Mouse (Mus musculus): Measurements from ENCODE around the gene Zfp57. TPM values are rescaled to one million over a fixed set of nuclear protein-coding genes. Genes with fewer than 3 reads are reported as not detected.
"Not testable (repeated sequence)": the region's sequence is repeated elsewhere in the genome, so short reads cannot be mapped to it uniquely, and the experiment has no call there.

Zfp57 gene
- polyA plus RNA-seq, 1 experiment from 2014 or later = 241 TPM

GRCm38 (mm10) chr17:36981221-36981813 is 19.6 kb upstream of the Zfp57 start, which contains the start of gene 2410137M14Rik:
TSS of gene 2410137M14Rik (minus strand) at chr17:36981237.
- H3K27me3 ChIP-seq = 0 out of 2 replicates have a peak, but pooled peaks cover 6% of the 10 kb centered on the region
- no peak within 1 kb of the TSS for H3K9ac ChIP-seq
- H3K36me3 ChIP-seq = no peaks in the 10 kb centered on the region
- H3K27ac ChIP-seq (replicated peaks) = no peak within 1 kb of the TSS
- 17% methylated on average over 18 of the region's 18 CpGs for WGBS
- no peak within 1 kb of the TSS for H3K4me3 ChIP-seq
- no peaks in the 10 kb centered on the region for H3K9me3 ChIP-seq
- ATAC-seq (ENCODE audit: low read depth) = peak; percentile 43; the same call in 1 of the 2 replicates
- peak within 1 kb of the TSS; percentile 14; the same call in 1 of the 2 replicates for H3K4me2 ChIP-seq
- 0 out of 2 replicates have a peak, but pooled peaks cover 5% of the 10 kb centered on the region for H3K4me1 ChIP-seq (replicated peaks)

DNA sequence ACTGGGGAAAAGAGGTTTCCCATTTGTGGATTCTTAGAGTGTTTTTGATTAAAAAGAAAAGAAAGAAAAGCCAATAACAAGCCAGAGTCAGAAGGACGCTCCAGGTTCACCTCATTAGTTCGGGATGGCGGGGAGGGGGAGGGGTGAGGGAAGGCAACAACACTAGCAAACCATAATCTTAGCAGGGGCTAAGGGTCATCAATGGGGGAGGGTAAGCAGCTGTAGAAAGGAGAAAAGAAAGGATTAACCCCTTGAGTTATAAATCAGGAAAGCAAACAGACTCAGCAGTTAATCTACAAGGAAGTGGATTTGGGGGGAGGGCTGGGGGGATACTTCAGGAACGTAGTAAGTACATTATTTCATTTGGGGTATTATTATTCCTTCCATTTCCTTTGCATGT is 19.1 kb upstream of the Zfp57 start:
- WGBS = 6% methylated on average over 4 of the region's 4 CpGs
- 0 out of 2 replicates have a peak overlapping the region, but pooled peaks have one; percentile 14 for H3K4me2 ChIP-seq

GRCm38 (mm10) chr17:36982253-36983155 is 18.5 kb upstream of the Zfp57 start:
- WGBS = 23% methylated on average over 5 of the region's 5 CpGs
- H3K27me3 ChIP-seq = peaks cover 9% of the 10 kb centered on the region
- no peak overlapping the region for H3K4me3 ChIP-seq
- H3K36me3 ChIP-seq = no peaks in the 10 kb centered on the region
- no peaks in the 10 kb centered on the region for H3K9me3 ChIP-seq
- H3K27ac ChIP-seq (replicated peaks) = no peak overlapping the region
- H3K4me2 ChIP-seq = no peak overlapping the region
- 0 out of 2 replicates have a peak, but pooled peaks cover 5% of the 10 kb centered on the region for H3K4me1 ChIP-seq (replicated peaks)
- H3K9ac ChIP-seq = no peak overlapping the region
- ATAC-seq (ENCODE audit: low read depth) = no peak

More for the DNA sequence above, 19.1 kb upstream of the Zfp57 start:
- ATAC-seq (ENCODE audit: low read depth) = no peak
- Histone ChIP-seq H3K4me1 (replicated peaks) (0 out of 2 replicates have a peak, but pooled peaks cover 5% of the 10 kb centered on the region), H3K27ac (replicated peaks) (no peak overlapping the region), H3K4me3 (no peak overlapping the region), H3K36me3 (no peaks in the 10 kb centered on the region), H3K9me3 (no peaks in the 10 kb centered on the region), H3K9ac (no peak overlapping the region), H3K27me3 (0 out of 2 replicates have a peak, but pooled peaks cover 6% of the 10 kb centered on the region)

- no peak overlapping the region for H3K27ac ChIP-seq (replicated peaks)
- H3K4me1 ChIP-seq (replicated peaks) = 0 out of 2 replicates have a peak, but pooled peaks cover 4% of the 10 kb centered on the region
- 10% methylated on average over 24 of the region's 24 CpGs for WGBS
- no peak overlapping the region for H3K9ac ChIP-seq
- no peak for ATAC-seq (ENCODE audit: low read depth)
- H3K36me3 ChIP-seq = no peaks in the 10 kb centered on the region
- no peaks in the 10 kb centered on the region for H3K9me3 ChIP-seq
- peaks cover 30% of the 10 kb centered on the region for H3K27me3 ChIP-seq
- H3K4me3 ChIP-seq = peak overlapping the region; percentile 16
- peak overlapping the region; percentile 36 for H3K4me2 ChIP-seq
Observed at GRCm38 (mm10) chr17:36988475-36988874, 12.5 kb upstream of the Zfp57 start.

GRCm38 (mm10) chr17:36989437-36989836 is 11.5 kb upstream of the Zfp57 start, which contains the start of gene H2-M5:
TSS of gene H2-M5 (minus strand) at chr17:36989537.
- H3K4me2 ChIP-seq = peak within 1 kb of the TSS; percentile 36
- ATAC-seq (ENCODE audit: low read depth) = no peak
- peak within 1 kb of the TSS; percentile 16 for H3K4me3 ChIP-seq
- H3K27me3 ChIP-seq = peaks cover 30% of the 10 kb centered on the region
- H3K9ac ChIP-seq = no peak within 1 kb of the TSS
- H3K36me3 ChIP-seq = no peaks in the 10 kb centered on the region
- H3K9me3 ChIP-seq = no peaks in the 10 kb centered on the region
- H3K4me1 ChIP-seq (replicated peaks) = 0 out of 2 replicates have a peak, but pooled peaks cover 4% of the 10 kb centered on the region
- no peak within 1 kb of the TSS for H3K27ac ChIP-seq (replicated peaks)
- WGBS = 26% methylated on average over 5 of the region's 5 CpGs

- not testable (repeated sequence) for H3K4me3 ChIP-seq
Observed at GRCm38 (mm10) chr17:36990630-36991029, 10.3 kb upstream of the Zfp57 start.

GRCm38 (mm10) chr17:36992336-36993104 is 8.4 kb upstream of the Zfp57 start:
- Histone ChIP-seq H3K36me3 (no peaks in the 10 kb centered on the region), H3K27me3 (peaks cover 26% of the 10 kb centered on the region), H3K9me3 (no peaks in the 10 kb centered on the region), H3K4me2 (no peak overlapping the region), H3K9ac (no peak overlapping the region), H3K4me1 (replicated peaks) (0 out of 2 replicates have a peak, but pooled peaks cover 4% of the 10 kb centered on the region), H3K4me3 (no peak overlapping the region), H3K27ac (replicated peaks) (no peak overlapping the region)
- ATAC-seq (ENCODE audit: low read depth) = no peak
- 71% methylated on average over 3 of the region's 3 CpGs for WGBS

More at GRCm38 (mm10) chr17:36990630-36991029, 10.3 kb upstream of the Zfp57 start:
- H3K27me3 ChIP-seq = peaks cover 30% of the 10 kb centered on the region
- H3K9ac ChIP-seq; H3K4me2 ChIP-seq; H3K36me3 ChIP-seq; ATAC-seq (ENCODE audit: low read depth); H3K9me3 ChIP-seq; H3K4me1 ChIP-seq (replicated peaks); H3K27ac ChIP-seq (replicated peaks): not testable (repeated sequence)
- 97% methylated on average over 6 of the region's 6 CpGs for WGBS

- Histone ChIP-seq H3K9ac (no peak overlapping the region), H3K4me1 (replicated peaks) (no peaks in the 10 kb centered on the region), H3K27me3 (peaks cover 13% of the 10 kb centered on the region), H3K36me3 (no peaks in the 10 kb centered on the region), H3K4me3 (no peak overlapping the region), H3K4me2 (no peak overlapping the region), H3K27ac (replicated peaks) (no peak overlapping the region), H3K9me3 (no peaks in the 10 kb centered on the region)
- no peak for ATAC-seq (ENCODE audit: low read depth)
- WGBS = 78% methylated on average over 4 of the region's 4 CpGs
Observed at GRCm38 (mm10) chr17:36993770-36994325, 7.1 kb upstream of the Zfp57 start.

GRCm38 (mm10) chr17:36994528-36994927 is 6.4 kb upstream of the Zfp57 start:
- Histone ChIP-seq H3K4me2 (no peak overlapping the region), H3K36me3 (no peaks in the 10 kb centered on the region), H3K9me3 (no peaks in the 10 kb centered on the region), H3K4me1 (replicated peaks) (no peaks in the 10 kb centered on the region), H3K9ac (no peak overlapping the region), H3K27me3 (peaks cover 6% of the 10 kb centered on the region), H3K4me3 (no peak overlapping the region), H3K27ac (replicated peaks) (no peak overlapping the region)
- no peak for ATAC-seq (ENCODE audit: low read depth)
- WGBS = 91% methylated on average over 2 of the region's 2 CpGs

DNA sequence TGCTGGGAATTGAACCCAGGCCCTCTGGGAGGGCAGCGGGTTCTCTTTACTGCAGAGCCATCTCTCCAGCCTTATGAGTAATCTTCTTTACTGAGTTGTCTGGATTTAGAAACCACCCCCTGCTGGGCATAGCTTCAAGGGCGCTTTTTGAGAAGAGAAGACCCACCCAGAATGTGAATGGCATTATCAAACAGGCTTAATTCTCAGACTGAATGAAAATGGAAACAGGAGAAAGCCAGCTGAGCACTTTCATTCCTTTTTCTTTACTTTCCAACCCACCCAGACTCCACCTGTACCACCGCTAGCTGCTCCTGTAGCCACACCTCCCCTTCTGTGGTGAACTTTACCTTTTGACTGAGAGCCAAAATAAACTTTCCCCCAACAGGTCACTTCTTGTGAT is 5.5 kb upstream of the Zfp57 start:
- H3K27me3 ChIP-seq = no peaks in the 10 kb centered on the region
- no peaks in the 10 kb centered on the region for H3K36me3 ChIP-seq
- no peak for ATAC-seq (ENCODE audit: low read depth)
- 71% methylated on average over 3 of the region's 3 CpGs for WGBS
- H3K4me2 ChIP-seq = no peak overlapping the region
- H3K4me3 ChIP-seq = no peak overlapping the region
- H3K9me3 ChIP-seq = no peaks in the 10 kb centered on the region
- no peak overlapping the region for H3K27ac ChIP-seq (replicated peaks)
- H3K9ac ChIP-seq = no peak overlapping the region
- no peaks in the 10 kb centered on the region for H3K4me1 ChIP-seq (replicated peaks)

DNA sequence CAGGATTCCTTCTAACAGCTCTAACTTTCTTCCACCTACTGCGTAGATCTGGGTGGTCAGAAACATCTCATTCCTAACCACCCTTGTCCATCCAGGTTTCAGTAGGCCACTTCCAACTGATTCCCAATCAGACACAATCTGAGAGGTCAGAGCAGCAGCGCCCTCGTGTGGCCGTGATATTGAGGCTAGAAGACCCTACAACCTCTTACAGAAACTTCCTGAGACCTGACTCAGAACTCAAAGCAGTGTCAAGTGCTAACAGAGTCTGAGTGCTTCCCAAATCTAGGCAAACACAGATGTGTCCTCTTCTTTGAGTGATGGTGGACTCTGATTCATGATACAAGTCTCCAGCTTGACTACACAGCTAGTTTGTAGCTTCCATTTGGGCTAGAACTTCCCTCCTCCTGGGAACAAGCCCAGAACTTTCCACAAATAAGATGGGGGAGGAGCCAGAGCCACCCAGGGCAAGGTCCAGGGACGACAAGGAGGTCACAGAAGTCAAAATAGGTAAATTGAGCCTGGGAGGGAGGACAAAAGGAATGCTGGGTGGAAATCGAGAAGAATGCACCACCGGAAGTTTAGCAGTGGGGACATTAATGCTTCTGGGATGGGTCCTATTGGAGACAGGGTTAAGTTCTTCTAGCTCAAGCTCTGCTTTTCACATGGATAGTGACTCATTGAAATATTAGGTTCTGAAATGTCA is 3.8 kb upstream of the Zfp57 start:
- Histone ChIP-seq H3K4me3 (no peak overlapping the region), H3K27ac (replicated peaks) (no peak overlapping the region), H3K4me1 (replicated peaks) (peaks cover 4% of the 10 kb centered on the region; the same call in 1 of the 2 replicates), H3K9me3 (no peaks in the 10 kb centered on the region), H3K27me3 (no peaks in the 10 kb centered on the region), H3K36me3 (no peaks in the 10 kb centered on the region), H3K9ac (no peak overlapping the region), H3K4me2 (no peak overlapping the region)
- WGBS = 31% methylated on average over 7 of the region's 7 CpGs
- ATAC-seq (ENCODE audit: low read depth) = no peak

Data from neural tube, embryonic 13.5 days (tissue).